Comparison of ENCODE assay signal across 8 mouse cellular contexts in the genomic region with DNA sequence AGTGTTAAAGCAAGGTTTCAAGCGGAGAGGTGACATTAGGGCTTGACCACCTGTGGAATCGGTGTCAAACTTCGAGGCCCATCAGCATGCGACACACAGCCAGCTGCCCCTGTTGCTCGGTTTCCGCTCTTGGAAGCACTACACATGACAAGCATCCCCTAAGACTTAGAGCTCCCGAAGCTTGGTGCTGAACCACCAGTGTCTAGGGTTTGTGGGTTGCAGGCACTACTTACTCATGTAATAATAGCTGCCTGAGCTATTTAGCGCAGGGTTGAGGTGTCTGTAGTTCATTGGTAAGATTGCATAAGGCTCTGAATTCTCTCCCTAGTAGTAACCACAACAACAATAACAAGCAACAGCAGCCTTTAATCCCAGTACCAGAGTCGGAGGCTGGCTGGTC. TPM values are rescaled to one million over a fixed set of nuclear protein-coding genes. Genes with fewer than 3 reads are reported as not detected.
DNase-seq lines count a peak whose midpoint lies in the region; ATAC-seq and TF ChIP-seq lines count a peak whose summit lies in the region.

No protein-coding gene starts in this region.

- H3K27me3 ChIP-seq in lung, embryonic 16.5 days (ENCODE audit: control insufficient read depth, insufficient read depth, low read depth, low read length): no peaks in the 10 kb centered on the region
- no peaks in the 10 kb centered on the region for H3K27me3 ChIP-seq in heart, postnatal 0 days (ENCODE audit: control insufficient read depth, insufficient read depth, low read length)
- no peaks in the 10 kb centered on the region for H3K27me3 ChIP-seq in midbrain, embryonic 11.5 days (ENCODE audit: control insufficient read depth, insufficient read depth, low read length)

- DNase-seq in lung, postnatal 36 days: no peak
- peak; percentile 23 for DNase-seq in brain, adult 2 months (ENCODE audit: low read depth, low spot score)
- no peak for DNase-seq in heart, postnatal 0 days (ENCODE audit: low spot score)
- no peak for DNase-seq in midbrain, embryonic 11.5 days (ENCODE audit: low spot score, missing footprints)
- DNase-seq in adrenal gland, adult 18-20 months (ENCODE audit: low spot score in 2 of 2): no peak
- DNase-seq in cerebellum, adult 9-10 months: no peak

- H3K36me3 ChIP-seq in lung, embryonic 16.5 days (ENCODE audit: control insufficient read depth, insufficient read depth, low read length): no peaks in the 10 kb centered on the region
- H3K36me3 ChIP-seq in heart, postnatal 0 days (replicated peaks; ENCODE audit: control insufficient read depth, insufficient read depth, low read length): no peaks in the 10 kb centered on the region
- no peaks in the 10 kb centered on the region for H3K36me3 ChIP-seq in midbrain, embryonic 11.5 days (ENCODE audit: control insufficient read depth, insufficient read depth, low read length)

- no peak overlapping the region for H3K27ac ChIP-seq in lung, embryonic 16.5 days (ENCODE audit: low read length)
- H3K27ac ChIP-seq in heart, postnatal 0 days (ENCODE audit: low read depth): no peak overlapping the region
- no peak overlapping the region for H3K27ac ChIP-seq in midbrain, embryonic 11.5 days (ENCODE audit: low read depth, low read length)

- no peak for TF ChIP-seq CTCF in heart, postnatal 0 days (IDR thresholded peaks at IDR 0.05; ENCODE audit: low read depth)

- no peak for TF ChIP-seq EP300 in heart, postnatal 0 days (IDR thresholded peaks at IDR 0.05; ENCODE audit: low read depth)

- peak overlapping the region; percentile 87 for H3K4me2 ChIP-seq in lung, embryonic 16.5 days (ENCODE audit: low read depth, low read length)
- H3K4me2 ChIP-seq in heart, postnatal 0 days (ENCODE audit: low read depth, low read length): peak overlapping the region; percentile 85
- peak overlapping the region; percentile 51 for H3K4me2 ChIP-seq in midbrain, embryonic 11.5 days

- peak overlapping the region; percentile 87 for H3K4me3 ChIP-seq in lung, embryonic 16.5 days (ENCODE audit: low read length)
- peak overlapping the region; percentile 93 for H3K4me3 ChIP-seq in heart, postnatal 0 days (ENCODE audit: low read depth, low read length)
- peak overlapping the region; percentile 85 for H3K4me3 ChIP-seq in midbrain, embryonic 11.5 days (ENCODE audit: low read depth, low read length)

- peaks cover 8% of the 10 kb centered on the region for H3K4me1 ChIP-seq in lung, embryonic 16.5 days (replicated peaks; ENCODE audit: control insufficient read depth, insufficient read depth, low read length)
- H3K4me1 ChIP-seq in heart, postnatal 0 days (ENCODE audit: control insufficient read depth, insufficient read depth): peaks cover 8% of the 10 kb centered on the region; the same call in 1 of the 2 replicates
- H3K4me1 ChIP-seq in midbrain, embryonic 11.5 days (ENCODE audit: control insufficient read depth, insufficient read depth, low read length): peaks cover 7% of the 10 kb centered on the region

- WGBS in lung, embryonic 16.5 days: 31% methylated on average over 9 of the region's 9 CpGs
- 36% methylated on average over 9 of the region's 9 CpGs for whole genome bisulfite sequencing in heart, postnatal 0 days
- WGBS in midbrain, embryonic 11.5 days: 50% methylated on average over 9 of the region's 9 CpGs

- no peak for ATAC-seq in lung, embryonic 16.5 days (ENCODE audit: low read depth)
- no peak for ATAC-seq in heart, postnatal 0 days (ENCODE audit: insufficient read depth, low read depth)
- no peak for ATAC-seq in midbrain, embryonic 11.5 days (ENCODE audit: low FRiP score)
- no peak for ATAC-seq in monocyte, adult 5-6 weeks (replicated peaks; ENCODE audit: insufficient number of reproducible peaks, low FRiP score, low TSS enrichment, poor library complexity, severe bottlenecking)

- no peaks in the 10 kb centered on the region for H3K9me3 ChIP-seq in lung, embryonic 16.5 days (ENCODE audit: control insufficient read depth, low read length)
- no peaks in the 10 kb centered on the region for H3K9me3 ChIP-seq in heart, postnatal 0 days (replicated peaks; ENCODE audit: control insufficient read depth, low read length)
- H3K9me3 ChIP-seq in midbrain, embryonic 11.5 days (ENCODE audit: control insufficient read depth, low read length): no peaks in the 10 kb centered on the region

- H3K9ac ChIP-seq in lung, embryonic 16.5 days (ENCODE audit: low read length): peak overlapping the region; percentile 93
- no peak overlapping the region for H3K9ac ChIP-seq in heart, postnatal 0 days (replicated peaks; ENCODE audit: low read depth, low read length)
- peak overlapping the region; percentile 86 for H3K9ac ChIP-seq in midbrain, embryonic 11.5 days (ENCODE audit: low read length)

RNA-seq across cellular contexts. Expression of a gene that starts 1.2 kb away (rescaled TPM):
- 19.2 and 20.1 TPM in 2 replicates for polyA plus RNA-seq in lung, embryonic 16.5 days (2015; fragmentation: Nextera tagmentation; extraction: Ambion mirVana)
- 5.9 and 20.6 TPM in 2 replicates for total RNA-seq in heart, postnatal 0 days (2014; rRNA removed; ENCODE audit: low replicate concordance)
- 10.0 and 10.2 TPM in 2 replicates for polyA plus RNA-seq in heart, postnatal 0 days (2015; fragmentation: Nextera tagmentation; extraction: Ambion mirVana)
- polyA plus RNA-seq in midbrain, embryonic 11.5 days (2014; fragmentation: Nextera tagmentation; extraction: Ambion mirVana): 26.3 and 28.0 TPM in 2 replicates
- total RNA-seq in adrenal gland, adult 18-20 months (2021): 10 to 100 TPM; 23.8 to 26.9 TPM
- 44.8 to 78.7 TPM (median 65.4 TPM) in 3 replicates for total RNA-seq in monocyte, adult 5-6 weeks (2017)
